Mouse (Mus musculus) heart, postnatal 0 days (tissue): ENCODE data around the gene Wdr5b. TPM values are rescaled to one million over a fixed set of nuclear protein-coding genes. Genes with fewer than 3 reads are reported as not detected.

ENCODE experiments used
- ATAC-seq: fragments of 200-750 bp; cut with Nextera tagmentation; 2 replicates; pipeline ENCODE4 v1.8.0; 2017; ENCODE audit warnings: low read depth, moderate number of reproducible peaks, moderate library complexity; ENCODE audit not compliant: insufficient read depth
- DNase-seq: peaks from one replicate; pipeline ENCODE4 v3.0.0-alpha.2; 2016; ENCODE audit warnings: low spot score
- H3K27ac ChIP-seq: fragments of 300-500 bp; sonication (generic); 2 replicates; pipeline ENCODE4 v1.5.1; 2014; ENCODE audit warnings: low read depth, mild to moderate bottlenecking
- H3K27me3 ChIP-seq: fragments of 300-500 bp; sonication (generic); 2 replicates; pipeline ENCODE4 v1.6.1; 2014; ENCODE audit warnings: low read length, mixed read lengths; ENCODE audit not compliant: control insufficient read depth, insufficient read depth
- H3K36me3 ChIP-seq: fragments of 300-500 bp; sonication (generic); replicated peaks from 2 replicates; pipeline ENCODE4 v1.6.1; 2014; ENCODE audit warnings: low read length, mixed read lengths; ENCODE audit not compliant: control insufficient read depth, insufficient read depth
- H3K4me1 ChIP-seq: fragments of 300-500 bp; sonication (generic); 2 replicates; pipeline ENCODE4 v1.6.1; 2014; ENCODE audit warnings: antibody characterized with exemption; ENCODE audit not compliant: control insufficient read depth, insufficient read depth
- H3K4me2 ChIP-seq: fragments of 300-500 bp; sonication (generic); 2 replicates; pipeline ENCODE4 v1.6.1; 2014; ENCODE audit warnings: low read depth, mild to moderate bottlenecking, low read length, moderate library complexity
- H3K4me3 ChIP-seq: fragments of 300-500 bp; sonication (generic); 2 replicates; pipeline ENCODE4 v1.5.1; 2014; ENCODE audit warnings: low read depth, low read length
- H3K9ac ChIP-seq: fragments of 300-500 bp; sonication (generic); replicated peaks from 2 replicates; pipeline ENCODE4 v1.6.1; 2014; ENCODE audit warnings: low read depth, low read length, mixed read lengths
- H3K9me3 ChIP-seq: fragments of 300-500 bp; sonication (generic); replicated peaks from 2 replicates; pipeline ENCODE4 v1.6.1; 2016; ENCODE audit warnings: low read length; ENCODE audit not compliant: control insufficient read depth
- CTCF ChIP-seq: IDR thresholded peaks from 2 replicates; pipeline ENCODE4 v1.5.1; 2016; ENCODE audit warnings: antibody characterized with exemption, control low read depth, low read depth
- EP300 ChIP-seq: IDR thresholded peaks from 2 replicates; pipeline ENCODE4 v1.6.1; 2016; ENCODE audit warnings: antibody characterized with exemption, low read depth
- WGBS: fragments of 180-500 bp; shearing (Covaris S2); extraction: QIAGEN DNeasy Blood & Tissue Kit; methylation state at CpG from one replicate; pipeline ENCODE4 v1.1.7; 2014; 5-methylcytosine and 5-hydroxymethylcytosine counted together
- polyA plus RNA-seq: library from polyadenylated mRNA; unstranded; fragments of >200 nt; fragmentation: Nextera tagmentation; extraction: Ambion mirVana; gene quantifications from 2 replicates; pipeline ENCODE4 v1.2.1, GENCODE M21; 2015
- total RNA-seq: library from RNA; depleted of rRNA; stranded (reverse); fragments of >200 nt; gene quantifications from 2 replicates; pipeline ENCODE4 v1.2.3, GENCODE M21; 2014; ENCODE audit warnings: low replicate concordance

Gene Wdr5b
- total and polyA plus RNA-seq, 2 experiments from 2014 or later: 5.4 to 6.8 TPM

- no peak; the same call in 1 of the 2 replicates for ATAC-seq
- DNase-seq: no peak
- Histone ChIP-seq H3K36me3 (no peaks in the 10 kb centered on the region; the same call in 1 of the 2 replicates), H3K4me2 (peak overlapping the region; percentile 87), H3K4me1 (peaks cover 19% of the 10 kb centered on the region), H3K9me3 (no peaks in the 10 kb centered on the region), H3K27me3 (no peaks in the 10 kb centered on the region), H3K4me3 (peak overlapping the region; percentile 86), H3K27ac (peak overlapping the region; percentile 100), H3K9ac (peak overlapping the region; percentile 92)
- 0% methylated on average over 16 of the region's 16 CpGs for WGBS
- no peak for TF ChIP-seq CTCF
- no peak for TF ChIP-seq EP300
Observed at GRCm38 (mm10) chr16:36071071-36071449, 30.1 kb downstream of the Wdr5b start.

GRCm38 (mm10) chr16:36071450-36072379 lies 30.7 kb downstream of the Wdr5b start, which contains the start of the genes Fam162a and Ccdc58:
Gene Fam162a, minus strand, starts transcription at chr16:36071594.
Gene Ccdc58, plus strand, starts transcription at chr16:36071685.
- H3K36me3 ChIP-seq: no peaks in the 10 kb centered on the region; the same call in 1 of the 2 replicates
- peak; percentile 93 for ATAC-seq
- under 1% methylated on average over 69 of the region's 81 CpGs for WGBS
- H3K27me3 ChIP-seq: no peaks in the 10 kb centered on the region
- peaks cover 16% of the 10 kb centered on the region for H3K4me1 ChIP-seq
- no peaks in the 10 kb centered on the region for H3K9me3 ChIP-seq
- peak within 1 kb of the TSS; percentile 86 for H3K4me3 ChIP-seq
- H3K9ac ChIP-seq: peak within 1 kb of the TSS; percentile 92
- peak within 1 kb of the TSS; percentile 100 for H3K27ac ChIP-seq
- peak within 1 kb of the TSS; percentile 87 for H3K4me2 ChIP-seq
- DNase-seq: peak; percentile 91
- TF ChIP-seq CTCF: peak; percentile 4; the same call in 1 of the 2 replicates
- TF ChIP-seq EP300: peak; percentile 73; the same call in 1 of the 2 replicates

- TF ChIP-seq CTCF (no peak), EP300 (no peak)
- peak overlapping the region; percentile 87 for H3K4me2 ChIP-seq
- H3K27me3 ChIP-seq: no peaks in the 10 kb centered on the region
- peak overlapping the region; percentile 100 for H3K27ac ChIP-seq
- peaks cover 14% of the 10 kb centered on the region for H3K4me1 ChIP-seq
- no peaks in the 10 kb centered on the region for H3K9me3 ChIP-seq
- H3K9ac ChIP-seq: peak overlapping the region; percentile 92
- ATAC-seq (no peak), DNase-seq (no peak)
- peak overlapping the region; percentile 86 for H3K4me3 ChIP-seq
- no peaks in the 10 kb centered on the region; the same call in 1 of the 2 replicates for H3K36me3 ChIP-seq
- 26% methylated on average over 8 of the region's 8 CpGs for WGBS
Observed at GRCm38 (mm10) chr16:36072410-36073011, 31.5 kb downstream of the Wdr5b start.

- TF ChIP-seq CTCF: no peak
- no peak for TF ChIP-seq EP300
- H3K27ac ChIP-seq: no peak overlapping the region
- H3K4me3 ChIP-seq: no peak overlapping the region
- H3K4me1 ChIP-seq: no peaks in the 10 kb centered on the region
- H3K9me3 ChIP-seq: no peaks in the 10 kb centered on the region
- H3K9ac ChIP-seq: no peak overlapping the region
- no peak overlapping the region for H3K4me2 ChIP-seq
- WGBS: 86% methylated on average over 3 of the region's 3 CpGs
- DNase-seq (no peak), ATAC-seq (no peak)
- H3K36me3 ChIP-seq: no peaks in the 10 kb centered on the region
- H3K27me3 ChIP-seq: no peaks in the 10 kb centered on the region
Observed at GRCm38 (mm10) chr16:36074772-36075171, 33.8 kb downstream of the Wdr5b start.

GRCm38 (mm10) chr16:36079916-36080315 lies 38.9 kb downstream of the Wdr5b start:
- 95% methylated on average over 3 of the region's 3 CpGs for WGBS
- Histone ChIP-seq H3K4me3 (no peak overlapping the region), H3K9ac (no peak overlapping the region)

More at GRCm38 (mm10) chr16:36079916-36080315, 38.9 kb downstream of the Wdr5b start:
- TF ChIP-seq CTCF (no peak), EP300 (no peak)
- H3K4me2 ChIP-seq: no peak overlapping the region
- H3K9me3 ChIP-seq: no peaks in the 10 kb centered on the region
- H3K27ac ChIP-seq: no peak overlapping the region
- no peak for ATAC-seq
- peaks cover 16% of the 10 kb centered on the region for H3K36me3 ChIP-seq
- H3K27me3 ChIP-seq: no peaks in the 10 kb centered on the region
- no peak for DNase-seq
- no peaks in the 10 kb centered on the region for H3K4me1 ChIP-seq
